In the genomic region with DNA sequence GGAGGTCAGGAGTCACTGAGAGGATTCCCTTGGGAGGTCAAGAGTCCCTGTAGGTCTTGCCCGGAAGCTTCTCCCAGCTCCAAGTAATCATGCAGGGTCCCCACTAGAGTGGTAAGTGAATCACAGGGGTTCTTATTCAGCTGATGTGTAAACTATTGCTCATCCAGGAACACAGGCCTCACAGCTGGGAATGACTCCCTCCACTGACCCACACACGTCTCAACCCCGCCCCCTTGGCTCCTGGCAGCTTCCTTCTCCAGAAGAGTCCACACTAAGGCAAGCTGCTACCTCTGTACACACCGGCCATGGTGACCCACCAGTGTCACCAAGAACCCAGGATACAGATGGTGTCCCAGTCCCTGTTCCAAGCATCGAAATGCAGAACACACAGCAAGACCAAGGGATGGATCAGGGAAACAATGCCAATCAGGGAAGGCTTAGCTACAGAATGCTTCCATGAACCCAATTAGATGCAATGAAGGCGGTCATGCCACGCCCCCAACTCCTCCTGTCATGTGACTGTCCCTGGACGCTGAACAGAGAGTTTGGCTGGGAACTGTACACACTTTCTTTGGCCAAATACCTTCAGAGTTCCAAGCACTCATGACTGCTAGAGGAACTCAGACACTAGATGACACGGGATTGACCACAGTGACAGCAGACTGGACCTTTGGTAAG, we compare ENCODE assay signal across 9 mouse cellular contexts. TPM values are rescaled to one million over a fixed set of nuclear protein-coding genes. Genes with fewer than 3 reads are reported as not detected.
A peak's percentile ranks its signal among the peaks of the same experiment; 100 is the strongest.
DNase-seq lines count a peak whose midpoint lies in the region; ATAC-seq lines count a peak whose summit lies in the region.
"Had no signal": no experiment of that assay in that cellular context is flagged by ENCODE, and none has a peak within 500 bp of the region (broad histone marks: within the 10 kb centered on the region; RNA-seq: fewer than 3 reads in every experiment).

No protein-coding gene starts in this region.

- H3K27me3 ChIP-seq in midbrain, embryonic 10.5 days (ENCODE audit: low read depth, poor library complexity, severe bottlenecking) = no peaks in the 10 kb centered on the region
- no peaks in the 10 kb centered on the region for H3K27me3 ChIP-seq in midbrain, embryonic 11.5 days (ENCODE audit: control insufficient read depth, insufficient read depth, low read length)
- H3K27me3 ChIP-seq in heart, embryonic 13.5 days (replicated peaks) = no peaks in the 10 kb centered on the region
- no peaks in the 10 kb centered on the region for H3K27me3 ChIP-seq in liver, embryonic 16.5 days (ENCODE audit: control insufficient read depth, insufficient read depth, low read depth, low read length)
- no peaks in the 10 kb centered on the region for H3K27me3 ChIP-seq in midbrain, embryonic 13.5 days

- H3K4me2 ChIP-seq in midbrain, embryonic 11.5 days = no peak overlapping the region
- H3K4me2 ChIP-seq in heart, embryonic 13.5 days = peak overlapping the region; percentile 62
- peak overlapping the region; percentile 80; the same call in 1 of the 2 replicates for H3K4me2 ChIP-seq in liver, embryonic 16.5 days (ENCODE audit: low read depth, low read length)
- H3K4me2 ChIP-seq in midbrain, embryonic 13.5 days (replicated peaks) = no peak overlapping the region

- no peak for DNase-seq in midbrain, embryonic 10.5 days (ENCODE audit: low spot score)
- DNase-seq in midbrain, embryonic 11.5 days (ENCODE audit: low spot score, missing footprints) = no peak
- peak; percentile 71 to 86 for DNase-seq in adrenal gland, postnatal 36 days

- peaks cover 54% of the 10 kb centered on the region for H3K4me1 ChIP-seq in midbrain, embryonic 10.5 days
- peaks cover 19% of the 10 kb centered on the region for H3K4me1 ChIP-seq in midbrain, embryonic 11.5 days (ENCODE audit: control insufficient read depth, insufficient read depth, low read length)
- H3K4me1 ChIP-seq in heart, embryonic 13.5 days = peaks cover 81% of the 10 kb centered on the region
- H3K4me1 ChIP-seq in liver, embryonic 16.5 days (ENCODE audit: control insufficient read depth, low read depth, low read length) = peaks cover 92% of the 10 kb centered on the region
- peaks cover 40% of the 10 kb centered on the region for H3K4me1 ChIP-seq in midbrain, embryonic 13.5 days (replicated peaks)

- no peaks in the 10 kb centered on the region for H3K9me3 ChIP-seq in midbrain, embryonic 10.5 days (replicated peaks)
- H3K9me3 ChIP-seq in midbrain, embryonic 11.5 days (ENCODE audit: control insufficient read depth, low read length) = no peaks in the 10 kb centered on the region
- H3K9me3 ChIP-seq in heart, embryonic 13.5 days = no peaks in the 10 kb centered on the region
- no peaks in the 10 kb centered on the region for H3K9me3 ChIP-seq in liver, embryonic 16.5 days (replicated peaks; ENCODE audit: control insufficient read depth, low read length)
- no peaks in the 10 kb centered on the region for H3K9me3 ChIP-seq in midbrain, embryonic 13.5 days

- H3K9ac ChIP-seq in midbrain, embryonic 11.5 days (ENCODE audit: low read length) = no peak overlapping the region
- H3K9ac ChIP-seq in heart, embryonic 13.5 days = peak overlapping the region; percentile 15; the same call in 1 of the 2 replicates
- peak overlapping the region; percentile 73 for H3K9ac ChIP-seq in liver, embryonic 16.5 days (ENCODE audit: low read depth, low read length)
- H3K9ac ChIP-seq in midbrain, embryonic 13.5 days (replicated peaks) = no peak overlapping the region

- H3K4me3 ChIP-seq in midbrain, embryonic 10.5 days = no peak overlapping the region
- H3K4me3 ChIP-seq in midbrain, embryonic 11.5 days (ENCODE audit: low read depth, low read length) = no peak overlapping the region
- no peak overlapping the region for H3K4me3 ChIP-seq in heart, embryonic 13.5 days
- H3K4me3 ChIP-seq in liver, embryonic 16.5 days (ENCODE audit: low read depth, low read length) = no peak overlapping the region
- H3K4me3 ChIP-seq in midbrain, embryonic 13.5 days (replicated peaks) = no peak overlapping the region

- ATAC-seq in midbrain, embryonic 11.5 days (ENCODE audit: low FRiP score) = no peak
- 0 out of 2 replicates have a peak, but pooled peaks have one; percentile 23 for ATAC-seq in heart, embryonic 13.5 days (ENCODE audit: extremely low read depth, insufficient number of reproducible peaks, low FRiP score, low TSS enrichment)
- no peak for ATAC-seq in liver, embryonic 16.5 days (ENCODE audit: low read depth)
- no peak; the same call in 1 of the 2 replicates for ATAC-seq in frontal cortex, adult (ENCODE audit: low TSS enrichment)
- no peak for ATAC-seq in megakaryocyte-erythroid progenitor cell, adult 5-6 weeks (replicated peaks; ENCODE audit: low FRiP score, low TSS enrichment, poor library complexity, severe bottlenecking)
- no peak for ATAC-seq in midbrain, embryonic 13.5 days

- H3K27ac ChIP-seq in midbrain, embryonic 10.5 days (replicated peaks) = peak overlapping the region; percentile 63
- H3K27ac ChIP-seq in midbrain, embryonic 11.5 days (ENCODE audit: low read depth, low read length) = no peak overlapping the region
- peak overlapping the region; percentile 89 for H3K27ac ChIP-seq in heart, embryonic 13.5 days (replicated peaks)
- H3K27ac ChIP-seq in liver, embryonic 16.5 days (ENCODE audit: low read length) = peak overlapping the region; percentile 95
- H3K27ac ChIP-seq in midbrain, embryonic 13.5 days = no peak overlapping the region

- 71% methylated on average over 9 of the region's 9 CpGs for WGBS in midbrain, embryonic 10.5 days
- WGBS in midbrain, embryonic 11.5 days = 71% methylated on average over 9 of the region's 9 CpGs
- 48% methylated on average over 9 of the region's 9 CpGs for WGBS in heart, embryonic 13.5 days
- 60% methylated on average over 9 of the region's 9 CpGs for WGBS in liver, embryonic 16.5 days (ENCODE audit: insufficient replicate concordance)
- WGBS in midbrain, embryonic 13.5 days = 68% methylated on average over 9 of the region's 9 CpGs

- peaks cover 29% of the 10 kb centered on the region for H3K36me3 ChIP-seq in midbrain, embryonic 10.5 days
- H3K36me3 ChIP-seq in midbrain, embryonic 11.5 days (ENCODE audit: control insufficient read depth, insufficient read depth, low read length) = no peaks in the 10 kb centered on the region
- peaks cover 21% of the 10 kb centered on the region for H3K36me3 ChIP-seq in heart, embryonic 13.5 days
- peaks cover 3% of the 10 kb centered on the region; the same call in 1 of the 2 replicates for H3K36me3 ChIP-seq in liver, embryonic 16.5 days (ENCODE audit: control insufficient read depth, insufficient read depth)
- H3K36me3 ChIP-seq in midbrain, embryonic 13.5 days = peaks cover 14% of the 10 kb centered on the region; the same call in 1 of the 2 replicates

RNA-seq across cellular contexts. Expression of gene Ssh1, which starts 18.0 kb away (rescaled TPM):
- polyA plus RNA-seq in midbrain, embryonic 10.5 days (2016; fragmentation: Nextera tagmentation; extraction: Ambion mirVana) = 13.3 and 16.8 TPM in 2 replicates
- 18.8 and 20.8 TPM in 2 replicates for polyA plus RNA-seq in midbrain, embryonic 11.5 days (2014; fragmentation: Nextera tagmentation; extraction: Ambion mirVana)
- total RNA-seq in adrenal gland, postnatal 36 days (2021) = 10 to 100 TPM; 16.5 to 18.8 TPM
- 12.4 and 13.5 TPM in 2 replicates for polyA plus RNA-seq in heart, embryonic 13.5 days (2015; fragmentation: Nextera tagmentation; extraction: Ambion mirVana)
- polyA plus RNA-seq in liver, embryonic 16.5 days (2015; fragmentation: Nextera tagmentation; extraction: Ambion mirVana) = 6.1 and 6.8 TPM in 2 replicates
- total RNA-seq in megakaryocyte-erythroid progenitor cell, adult 5-6 weeks (2014; fragmentation: Nextera tagmentation) = 12.5 and 20.6 TPM in 2 replicates
- 3.7 and 5.1 TPM in 2 replicates for total RNA-seq in megakaryocyte-erythroid progenitor cell, adult 5-6 weeks (2017)
- polyA plus RNA-seq in midbrain, embryonic 13.5 days (2015; fragmentation: Nextera tagmentation; extraction: Ambion mirVana) = 14.3 and 17.2 TPM in 2 replicates

RNA-seq across cellular contexts. Expression of gene Dao, which starts 27.8 kb away (rescaled TPM):
- not detected in 2 replicates for polyA plus RNA-seq in midbrain, embryonic 10.5 days (2016; fragmentation: Nextera tagmentation; extraction: Ambion mirVana)
- not detected in 2 replicates for polyA plus RNA-seq in midbrain, embryonic 11.5 days (2014; fragmentation: Nextera tagmentation; extraction: Ambion mirVana)
- not detected for total RNA-seq in adrenal gland, postnatal 36 days (2021)
- polyA plus RNA-seq in heart, embryonic 13.5 days (2015; fragmentation: Nextera tagmentation; extraction: Ambion mirVana) = not detected in 2 replicates
- 0.21 TPM in 1 of 2 replicates, not detected in the other for polyA plus RNA-seq in liver, embryonic 16.5 days (2015; fragmentation: Nextera tagmentation; extraction: Ambion mirVana)
- not detected in 2 replicates for total RNA-seq in megakaryocyte-erythroid progenitor cell, adult 5-6 weeks (2014; fragmentation: Nextera tagmentation)
- total RNA-seq in megakaryocyte-erythroid progenitor cell, adult 5-6 weeks (2017) = not detected in 2 replicates
- not detected in 2 replicates for polyA plus RNA-seq in midbrain, embryonic 13.5 days (2015; fragmentation: Nextera tagmentation; extraction: Ambion mirVana)
- total RNA-seq: neutrophil, adult 5-6 weeks had no signal

Comparison
In these comparisons a context has a peak if more than half of its experiments do, and no peak if none do; other contexts are left out.
1. H3K27ac ChIP-seq: peak in midbrain, embryonic 10.5 days (single experiment), heart, embryonic 13.5 days (single experiment) and liver, embryonic 16.5 days (single experiment); none in midbrain, embryonic 11.5 days (single experiment) and midbrain, embryonic 13.5 days (single experiment).
2. DNase-seq: peak in adrenal gland, postnatal 36 days (2 of 2); none in midbrain, embryonic 10.5 days (single experiment) and midbrain, embryonic 11.5 days (single experiment).
3. H3K4me2 ChIP-seq: peak in heart, embryonic 13.5 days (single experiment) and liver, embryonic 16.5 days (single experiment); none in midbrain, embryonic 11.5 days (single experiment) and midbrain, embryonic 13.5 days (single experiment).
4. H3K9ac ChIP-seq: peak in heart, embryonic 13.5 days (single experiment) and liver, embryonic 16.5 days (single experiment); none in midbrain, embryonic 11.5 days (single experiment) and midbrain, embryonic 13.5 days (single experiment).